Mouse (Mus musculus) midbrain, embryonic 12.5 days (tissue): ENCODE measurements at regions not wholly inside any gene's neighbourhood (a gene's known extent, or its start where the extent isn't known, plus 50 kb on each side); places are given as distances from the start of the nearest gene placed in this dataset. TPM values are rescaled to one million over a fixed set of nuclear protein-coding genes. Genes with fewer than 3 reads are reported as not detected.

Experiments
- microRNA-seq: library from miRNA; unstranded; fragments of <30 nt; microRNA quantifications from one replicate; pipeline ENCODE4, GENCODE M21; 2017

Small RNA genes in the stretch of these regions (microRNA-seq; reads per million reads assigned to microRNA genes)
- not detected for gene Gm22132
